Mouse (Mus musculus) heart, embryonic 12.5 days (tissue): ENCODE measurements at regions not wholly inside any gene's neighbourhood (a gene's known extent, or its start where the extent isn't known, plus 50 kb on each side); places are given as distances from the start of the nearest gene placed in this dataset.
A peak's percentile ranks its signal among the peaks of the same experiment; 100 is the strongest.
"Not testable (repeated sequence)": the region's sequence is repeated elsewhere in the genome, so short reads cannot be mapped to it uniquely, and the experiment has no call there.

Experiments used
- ATAC-seq: fragments of 200-750 bp; cut with Nextera tagmentation; 2 replicates; pipeline ENCODE4 v1.8.0; 2017; ENCODE audit warnings: moderate TSS enrichment, moderate library complexity; ENCODE audit not compliant: insufficient number of reproducible peaks, low FRiP score
- H3K27ac ChIP-seq: fragments of 300-500 bp; sonication (generic); 2 replicates; pipeline ENCODE4 v1.5.1; 2016; ENCODE audit warnings: mild to moderate bottlenecking, moderate library complexity; ENCODE audit not compliant: poor library complexity, severe bottlenecking
- H3K27me3 ChIP-seq: fragments of 300-500 bp; sonication (generic); replicated peaks from 2 replicates; pipeline ENCODE4 v1.6.1; 2016; ENCODE audit warnings: mild to moderate bottlenecking, moderate library complexity
- H3K36me3 ChIP-seq: fragments of 300-500 bp; sonication (generic); 2 replicates; pipeline ENCODE4 v1.6.1; 2016; ENCODE audit warnings: mild to moderate bottlenecking, moderate library complexity
- H3K4me1 ChIP-seq: fragments of 300-500 bp; sonication (generic); replicated peaks from 2 replicates; pipeline ENCODE4 v1.6.1; 2016; ENCODE audit warnings: mild to moderate bottlenecking
- H3K4me2 ChIP-seq: fragments of 300-500 bp; sonication (generic); 2 replicates; pipeline ENCODE4 v1.6.1; 2016; ENCODE audit warnings: mild to moderate bottlenecking, moderate library complexity
- H3K4me3 ChIP-seq: fragments of 300-500 bp; sonication (generic); 2 replicates; pipeline ENCODE4 v1.5.1; 2016; ENCODE audit warnings: mild to moderate bottlenecking
- H3K9ac ChIP-seq: fragments of 300-500 bp; sonication (generic); 2 replicates; pipeline ENCODE4 v1.6.1; 2016; ENCODE audit warnings: mild to moderate bottlenecking, moderate library complexity
- H3K9me3 ChIP-seq: fragments of 300-500 bp; sonication (generic); replicated peaks from 2 replicates; pipeline ENCODE4 v1.6.1; 2016; ENCODE audit warnings: mild to moderate bottlenecking, moderate library complexity
- WGBS: fragments of 180-500 bp; shearing (Covaris S2); methylation state at CpG from one replicate; pipeline ENCODE4 v1.1.7; 2016; 5-methylcytosine and 5-hydroxymethylcytosine counted together

DNA sequence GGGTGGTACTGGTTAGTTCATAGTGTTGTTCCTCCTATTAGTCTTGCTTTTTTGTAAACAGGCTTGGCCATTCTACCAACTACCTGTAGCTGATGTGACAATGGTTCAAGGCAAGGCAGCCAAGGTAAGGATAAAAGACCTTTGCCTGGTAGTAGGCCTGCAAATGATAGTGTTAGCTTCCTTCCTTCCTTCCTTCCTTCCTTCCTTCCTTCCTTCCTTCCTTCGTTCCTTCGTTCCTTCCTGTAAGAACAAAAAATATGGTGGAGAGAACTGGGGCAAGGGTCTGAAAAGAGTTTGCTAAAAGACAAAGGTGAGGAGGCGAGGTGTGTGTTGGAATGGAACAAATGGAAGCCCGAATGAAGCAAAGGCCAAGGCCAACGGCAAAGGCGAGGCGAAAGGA is 84.8 kb upstream of the Ezh2 start:
- H3K36me3 ChIP-seq, ATAC-seq: not testable (repeated sequence)

DNA sequence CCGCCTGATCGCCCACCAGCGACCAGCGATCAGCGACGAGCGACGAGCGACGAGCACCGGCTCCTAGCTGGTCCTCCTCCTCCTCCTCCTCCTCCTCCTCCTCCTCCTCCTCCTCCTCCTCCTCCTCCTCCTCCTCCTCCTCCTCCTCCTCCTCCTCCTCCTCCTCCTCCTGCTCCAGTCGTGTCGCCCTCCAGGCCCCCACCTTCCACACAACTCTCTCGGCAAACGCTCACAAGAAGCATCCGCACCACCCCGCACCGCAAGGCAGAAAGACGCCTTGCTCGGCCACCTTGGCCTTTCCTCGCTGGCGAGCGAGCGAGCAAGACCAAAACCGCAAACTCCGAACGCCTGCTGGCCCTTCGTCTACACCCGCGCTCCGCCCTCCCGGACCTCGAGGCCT is 77.6 kb upstream of the Ezh2 start:
- not testable (repeated sequence) for H3K36me3 ChIP-seq, H3K27me3 ChIP-seq, H3K4me1 ChIP-seq, H3K9ac ChIP-seq, ATAC-seq, H3K27ac ChIP-seq, H3K9me3 ChIP-seq
- H3K4me3 ChIP-seq, result peak overlapping the region; percentile 47
- peak overlapping the region; percentile 67 for H3K4me2 ChIP-seq
- WGBS, result 0% methylated on average over 3 of the region's 33 CpGs

More for the DNA sequence above, 84.8 kb upstream of the Ezh2 start:
- H3K27ac ChIP-seq, H3K27me3 ChIP-seq, H3K9ac ChIP-seq, H3K4me3 ChIP-seq, H3K4me1 ChIP-seq, H3K9me3 ChIP-seq, H3K4me2 ChIP-seq: not testable (repeated sequence)
- 55% methylated on average over 2 of the region's 7 CpGs for whole genome bisulfite sequencing

DNA sequence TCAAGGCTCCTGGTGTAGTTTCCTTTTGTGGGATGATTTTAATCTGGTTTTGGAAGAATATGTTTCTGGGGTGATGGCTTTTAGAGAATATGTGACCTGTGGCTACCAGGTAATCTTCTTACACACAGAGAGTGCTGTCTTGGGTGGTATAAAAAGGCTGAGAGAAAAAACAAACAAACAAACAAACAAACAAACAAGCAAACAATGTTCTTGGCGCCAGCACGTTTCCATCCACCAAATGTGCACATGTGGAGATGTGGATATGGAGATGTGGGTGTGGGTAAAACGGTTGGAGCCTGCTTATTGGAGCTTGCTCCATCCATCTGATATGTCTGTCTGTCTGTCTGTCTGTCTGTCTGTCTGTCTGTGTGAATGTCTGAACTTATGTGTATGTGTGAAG is 57.7 kb upstream of the Ezh2 start:
- H3K4me1 ChIP-seq, ATAC-seq, H3K9ac ChIP-seq, H3K27ac ChIP-seq, H3K4me2 ChIP-seq, H3K36me3 ChIP-seq, H3K4me3 ChIP-seq, H3K9me3 ChIP-seq: not testable (repeated sequence)
- 53% methylated on average over 3 of the region's 3 CpGs for WGBS
- H3K27me3 ChIP-seq, result peaks cover 17% of the 10 kb centered on the region

DNA sequence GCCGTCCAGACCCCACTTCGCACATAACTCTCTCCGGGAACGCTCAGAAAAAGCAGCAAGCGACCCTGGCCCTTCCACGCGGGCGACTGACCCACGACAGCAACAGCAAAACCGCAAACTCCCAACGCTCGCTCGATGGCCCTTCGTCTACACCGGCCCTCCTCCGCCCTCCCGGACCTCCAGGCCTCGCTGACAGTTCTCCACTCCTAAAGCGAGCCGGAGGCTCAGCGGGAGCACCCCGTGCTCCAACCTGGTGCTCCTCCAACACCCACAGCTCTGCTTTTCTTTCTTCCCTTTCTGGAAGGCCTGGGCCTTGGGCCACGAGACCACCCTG is 56.2 kb upstream of the Ezh2 start:
- H3K27ac ChIP-seq, H3K9me3 ChIP-seq, H3K36me3 ChIP-seq, ATAC-seq, H3K4me1 ChIP-seq: not testable (repeated sequence)
- Histone ChIP-seq H3K27me3 (peaks cover 20% of the 10 kb centered on the region), H3K9ac (peak overlapping the region; percentile 77), H3K4me3 (peak overlapping the region; percentile 85), H3K4me2 (peak overlapping the region; percentile 96)
- WGBS, result 2% methylated on average over 22 of the region's 23 CpGs

- Histone ChIP-seq H3K27me3 (peaks cover 20% of the 10 kb centered on the region), H3K27ac (no peak overlapping the region), H3K36me3 (no peaks in the 10 kb centered on the region), H3K9me3 (no peaks in the 10 kb centered on the region), H3K4me1 (no peaks in the 10 kb centered on the region), H3K4me2 (peak overlapping the region; percentile 96), H3K9ac (peak overlapping the region; percentile 77), H3K4me3 (peak overlapping the region; percentile 85)
- WGBS, result 2% methylated on average over 46 of the region's 46 CpGs
- peak; percentile 97 for ATAC-seq
Measured at GRCm38 (mm10) chr6:47650463-47651384, 55.6 kb upstream of the Ezh2 start.

- no peak for ATAC-seq
- no peaks in the 10 kb centered on the region for H3K36me3 ChIP-seq
- H3K4me3 ChIP-seq, result 0 out of 2 replicates have a peak overlapping the region, but pooled peaks have one; percentile 85
- H3K27ac ChIP-seq, result no peak overlapping the region
- H3K4me1 ChIP-seq, result no peaks in the 10 kb centered on the region
- no peaks in the 10 kb centered on the region for H3K9me3 ChIP-seq
- no peak overlapping the region for H3K9ac ChIP-seq
- H3K27me3 ChIP-seq, result peaks cover 23% of the 10 kb centered on the region
- 83% methylated on average over 6 of the region's 6 CpGs for WGBS
- H3K4me2 ChIP-seq, result no peak overlapping the region
Measured at GRCm38 (mm10) chr6:47649961-47650360, 54.8 kb upstream of the Ezh2 start.

DNA sequence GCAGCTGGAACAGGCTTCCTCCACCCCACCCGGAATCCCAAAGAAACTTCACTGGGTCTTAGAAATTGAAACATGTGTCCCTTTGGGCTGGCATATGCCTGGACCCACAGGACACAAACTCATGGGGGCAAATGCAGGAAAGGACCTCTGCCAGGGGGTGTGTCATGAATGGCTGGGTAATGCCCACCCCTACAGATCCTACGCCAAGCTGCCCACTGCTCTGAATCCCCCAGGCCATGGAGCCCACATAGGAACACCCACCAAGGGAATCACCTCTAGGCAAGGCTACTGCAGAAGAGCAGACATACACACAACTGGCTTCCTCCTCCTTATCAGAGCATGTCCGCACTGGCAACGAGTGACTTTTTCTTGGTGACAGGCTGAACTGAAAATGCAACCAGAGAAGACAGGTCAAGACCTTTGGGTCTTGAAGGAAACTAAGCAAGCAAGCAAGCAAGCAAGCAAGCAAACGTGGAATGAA is 54.4 kb upstream of the Ezh2 start:
- Histone ChIP-seq H3K4me2 (no peak overlapping the region), H3K4me3 (no peak overlapping the region), H3K9me3 (no peaks in the 10 kb centered on the region), H3K36me3 (no peaks in the 10 kb centered on the region), H3K4me1 (no peaks in the 10 kb centered on the region), H3K27ac (no peak overlapping the region), H3K9ac (no peak overlapping the region), H3K27me3 (peaks cover 23% of the 10 kb centered on the region)
- 55% methylated on average over 5 of the region's 5 CpGs for WGBS
- no peak for ATAC-seq

GRCm38 (mm10) chr6:47648899-47649298 is 53.8 kb upstream of the Ezh2 start:
- no peak overlapping the region for H3K4me3 ChIP-seq
- H3K36me3 ChIP-seq, result no peaks in the 10 kb centered on the region
- no peak overlapping the region for H3K9ac ChIP-seq
- 82% methylated on average over 5 of the region's 5 CpGs for WGBS
- no peak overlapping the region for H3K27ac ChIP-seq
- peaks cover 23% of the 10 kb centered on the region for H3K27me3 ChIP-seq
- H3K9me3 ChIP-seq, result no peaks in the 10 kb centered on the region
- no peak for ATAC-seq
- no peaks in the 10 kb centered on the region for H3K4me1 ChIP-seq
- no peak overlapping the region for H3K4me2 ChIP-seq

- Histone ChIP-seq H3K4me1 (no peaks in the 10 kb centered on the region), H3K9me3 (no peaks in the 10 kb centered on the region), H3K4me2 (no peak overlapping the region), H3K4me3 (no peak overlapping the region), H3K36me3 (no peaks in the 10 kb centered on the region), H3K27me3 (peaks cover 23% of the 10 kb centered on the region), H3K27ac (no peak overlapping the region), H3K9ac (no peak overlapping the region)
- 84% methylated on average over 7 of the region's 7 CpGs for WGBS
- no peak for ATAC-seq
Measured at GRCm38 (mm10) chr6:47648316-47648715, 53.2 kb upstream of the Ezh2 start.

DNA sequence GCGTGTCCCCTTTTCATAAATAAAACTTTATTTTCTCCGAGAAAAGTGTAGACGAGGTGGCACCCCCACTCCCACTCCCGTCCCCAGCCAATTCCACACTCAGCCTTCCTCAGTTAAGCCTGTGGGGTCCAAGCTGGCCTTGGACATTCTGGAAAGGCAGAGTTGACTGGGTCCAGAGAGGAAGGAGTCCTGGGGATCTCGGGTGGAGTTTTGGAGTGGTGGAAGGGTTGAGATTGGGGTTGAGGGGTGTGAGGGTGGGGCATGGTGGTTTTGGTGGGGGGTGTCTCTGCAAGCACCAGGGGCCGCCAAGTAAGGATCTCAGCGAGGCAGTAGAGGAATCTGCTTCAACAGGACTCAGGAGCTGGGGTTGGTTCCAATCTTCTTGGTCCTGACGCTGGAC is 52.7 kb upstream of the Ezh2 start:
- Histone ChIP-seq H3K4me3 (no peak overlapping the region), H3K36me3 (no peaks in the 10 kb centered on the region), H3K9ac (no peak overlapping the region), H3K9me3 (no peaks in the 10 kb centered on the region), H3K27ac (no peak overlapping the region), H3K4me2 (no peak overlapping the region), H3K4me1 (no peaks in the 10 kb centered on the region), H3K27me3 (peaks cover 21% of the 10 kb centered on the region)
- 69% methylated on average over 8 of the region's 8 CpGs for WGBS
- ATAC-seq, result no peak

- no peak overlapping the region for H3K27ac ChIP-seq
- H3K9ac ChIP-seq, result no peak overlapping the region
- H3K27me3 ChIP-seq, result peaks cover 21% of the 10 kb centered on the region
- H3K4me2 ChIP-seq, result no peak overlapping the region
- no peaks in the 10 kb centered on the region for H3K36me3 ChIP-seq
- no peak for ATAC-seq
- no peak overlapping the region for H3K4me3 ChIP-seq
- H3K9me3 ChIP-seq, result no peaks in the 10 kb centered on the region
- WGBS, result 67% methylated on average over 14 of the region's 14 CpGs
- H3K4me1 ChIP-seq, result no peaks in the 10 kb centered on the region
Measured at GRCm38 (mm10) chr6:47646731-47647567, 51.8 kb upstream of the Ezh2 start.
